13 mouse cellular contexts compared by ENCODE assay signal in the genomic region with DNA sequence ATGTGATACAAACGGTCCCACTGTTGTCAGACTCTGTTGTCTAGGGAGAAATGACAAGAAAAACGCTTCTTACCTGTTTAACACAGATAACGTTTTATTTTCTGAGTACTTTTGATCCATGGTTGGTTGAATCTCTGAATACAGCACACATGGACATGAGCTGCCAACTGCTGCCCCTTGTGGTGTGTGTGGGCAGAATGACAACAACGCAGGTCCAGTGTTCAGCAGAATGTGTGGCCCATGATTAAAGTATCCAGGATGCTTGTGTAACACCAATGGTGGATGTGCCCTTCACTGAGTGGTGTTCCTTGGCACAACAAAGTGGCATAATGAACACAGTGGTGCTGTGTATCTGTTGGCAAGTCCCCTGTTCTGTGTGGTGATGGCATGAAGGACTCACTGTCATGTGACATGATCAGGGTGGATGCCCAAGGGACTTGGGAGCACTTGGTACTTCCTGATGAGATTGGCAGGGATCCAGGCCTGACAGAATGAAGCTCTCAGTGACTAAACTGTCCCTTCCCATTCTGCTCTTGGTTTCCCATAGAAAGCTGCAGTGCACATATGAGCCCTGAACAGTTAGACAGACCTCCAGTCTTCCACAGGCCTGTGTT. TPM values are rescaled to one million over a fixed set of nuclear protein-coding genes. Genes with fewer than 3 reads are reported as not detected.
DNase-seq lines count a peak whose midpoint lies in the region; ATAC-seq lines count a peak whose summit lies in the region.
"Had no signal": no experiment of that assay in that cellular context is flagged by ENCODE, and none has a peak within 500 bp of the region (broad histone marks: within the 10 kb centered on the region; RNA-seq: fewer than 3 reads in every experiment).

No protein-coding gene starts in this region.

- peak; percentile 21 to 39 for DNase-seq in cerebellum, postnatal 14 days
- DNase-seq in cerebellum, adult 11 months, result no peak
- DNase-seq in left cerebral cortex, postnatal 4 days, result peak; percentile 34
- DNase-seq in left cerebral cortex, adult 9 months (ENCODE audit: low spot score in 2 of 2), result no peak
- peak; percentile 55 for DNase-seq in 3134 (ENCODE audit: extremely low read depth, insufficient read length, low spot score)
- DNase-seq in adipocyte (ENCODE audit: low spot score), result peak; percentile 10
- DNase-seq: adrenal gland, adult 2 months; thymus, postnatal 36 days had no signal

- intact Hi-C loops in left cerebral cortex, postnatal 4 days (cut with DNase I), result no loop called here

- ATAC-seq in inflammation-experienced regulatory T-cells, adult 6 months, result no peak
- no peak for ATAC-seq in granulocyte monocyte progenitor cell, adult 5-6 weeks (replicated peaks; ENCODE audit: poor library complexity, severe bottlenecking)
- ATAC-seq: CD4-positive, CD25-positive, alpha-beta regulatory T cell, adult 4 months; hindbrain, embryonic 16.5 days; midbrain, embryonic 16.5 days had no signal

RNA-seq across cellular contexts. Expression of a gene that starts 22.7 kb away (rescaled TPM):
- 10 to 100 TPM; 30.4 to 34.6 TPM for total RNA-seq in left cerebral cortex, postnatal 4 days (2021)
- polyA plus RNA-seq in inflammation-experienced regulatory T-cells, adult 6 months (2017; shearing (Covaris generic)), result 1 to 10 TPM; 2.3 to 4.3 (median 3.0) TPM
- 4.2 and 8.1 TPM in 2 replicates for total RNA-seq in granulocyte monocyte progenitor cell, adult 5-6 weeks (2014; fragmentation: Nextera tagmentation)
- total RNA-seq in granulocyte monocyte progenitor cell, adult 5-6 weeks (2017), result 7.9 and 12.2 TPM in 2 replicates

Comparison
In these comparisons a context has a peak if more than half of its experiments do, and no peak if none do; other contexts are left out.
1. DNase-seq: peak in cerebellum, postnatal 14 days (2 of 2), left cerebral cortex, postnatal 4 days (single experiment), 3134 (single experiment) and adipocyte (single experiment); none in cerebellum, adult 11 months (single experiment) and left cerebral cortex, adult 9 months (0 of 2).